Mouse (Mus musculus) megakaryocyte, embryonic 14.5 days (primary cell): ENCODE results near the gene Tmem223. TPM values are rescaled to one million over a fixed set of nuclear protein-coding genes. Genes with fewer than 3 reads are reported as not detected.
A peak's percentile ranks its signal among the peaks of the same experiment; 100 is the strongest.

Experiments used
- H3K27me3 ChIP-seq: replicated peaks from 2 replicates; pipeline ENCODE3; 2012; ENCODE audit warnings: inconsistent platforms
- H3K36me3 ChIP-seq: replicated peaks from 2 replicates; pipeline ENCODE3; 2012; ENCODE audit warnings: low read length, inconsistent platforms, mixed read lengths
- H3K4me1 ChIP-seq: 2 replicates; pipeline ENCODE4 v1.6.1; 2012; ENCODE audit warnings: inconsistent platforms
- H3K4me3 ChIP-seq: replicated peaks from 2 replicates; pipeline ENCODE3; 2012; ENCODE audit warnings: moderate library complexity, mild to moderate bottlenecking, inconsistent platforms
- H3K9me3 ChIP-seq: 2 replicates; pipeline ENCODE4 v1.6.1; 2012; ENCODE audit warnings: inconsistent platforms
- FLI1 ChIP-seq: IDR thresholded peaks from 2 replicates; pipeline ENCODE4 v1.6.1; 2012; ENCODE audit warnings: low read length, inconsistent platforms, mixed read lengths
- GATA1 ChIP-seq: IDR thresholded peaks from 3 replicates; pipeline ENCODE4 v1.6.1; 2012; ENCODE audit warnings: mixed read lengths, low read length, inconsistent platforms, borderline replicate concordance
- polyA plus RNA-seq: library from polyadenylated mRNA; stranded (reverse); fragments of >175 nt; gene quantifications from 2 replicates; pipeline ENCODE4 v1.2.3, GENCODE M21; 2012; ENCODE audit warnings: low replicate concordance; ENCODE audit not compliant: insufficient read depth

Gene Tmem223
- polyA plus RNA-seq, 1 experiment = 53.5 TPM

- Histone ChIP-seq H3K4me3 (peak within 1 kb of the TSS; percentile 94), H3K36me3 (peaks cover 52% of the 10 kb centered on the region), H3K27me3 (no peaks in the 10 kb centered on the region), H3K4me1 (peaks cover 45% of the 10 kb centered on the region), H3K9me3 (no peaks in the 10 kb centered on the region)
- TF ChIP-seq FLI1 (peak; percentile 35; the same call in 1 of the 2 replicates), GATA1 (no peak)
Observed at GRCm38 (mm10) chr19:8819596-8820423, 49.0 kb downstream of the Tmem223 start, which contains the start of gene Hnrnpul2. Gene Hnrnpul2 (plus strand): TSS chr19:8820010.

GRCm38 (mm10) chr19:8820424-8820956 is 49.7 kb downstream of the Tmem223 start:
- Histone ChIP-seq H3K36me3 (peaks cover 52% of the 10 kb centered on the region), H3K4me1 (peaks cover 42% of the 10 kb centered on the region), H3K4me3 (peak overlapping the region; percentile 94), H3K9me3 (no peaks in the 10 kb centered on the region), H3K27me3 (no peaks in the 10 kb centered on the region)
- TF ChIP-seq GATA1 = no peak

- Histone ChIP-seq H3K27me3 (no peaks in the 10 kb centered on the region), H3K4me1 (peaks cover 37% of the 10 kb centered on the region), H3K9me3 (no peaks in the 10 kb centered on the region), H3K36me3 (peaks cover 53% of the 10 kb centered on the region), H3K4me3 (peak overlapping the region; percentile 94)
- TF ChIP-seq FLI1 = no peak
Observed at GRCm38 (mm10) chr19:8821146-8821545, 50.4 kb downstream of the Tmem223 start.

Other genes with a start within 250 kb of the Tmem223 start
- not detected in 2 replicates for gene Slc22a8, start 179.7 kb upstream of the Tmem223 start, polyA plus RNA-seq
- gene Slc22a6, start 153.0 kb upstream of the Tmem223 start, polyA plus RNA-seq = not detected in 2 replicates
- gene Chrm1, start 107.2 kb upstream of the Tmem223 start, polyA plus RNA-seq = 0.02 TPM in 1 of 2 replicates, not detected in the other
- 139 and 161 TPM in 2 replicates for gene Slc3a2, start 47.6 kb upstream of the Tmem223 start, polyA plus RNA-seq
- gene Wdr74, start 35.2 kb upstream of the Tmem223 start, polyA plus RNA-seq = 3.7 and 16.5 TPM in 2 replicates
- gene 1700092M07Rik, start 30.3 kb upstream of the Tmem223 start, polyA plus RNA-seq = 0.86 TPM in 1 of 2 replicates, not detected in the other
- 18.8 and 39.1 TPM in 2 replicates for gene Stx5a, start 29.6 kb upstream of the Tmem223 start, polyA plus RNA-seq
- 10.6 and 13.3 TPM in 2 replicates for gene Nxf1, start 13.9 kb upstream of the Tmem223 start, polyA plus RNA-seq
- 154 and 203 TPM in 2 replicates for gene Tmem179b, start 3.5 kb downstream of the Tmem223 start, polyA plus RNA-seq
- 33.7 and 61.6 TPM in 2 replicates for gene Taf6l, start 15.4 kb downstream of the Tmem223 start, polyA plus RNA-seq
- gene Polr2g, start 27.6 kb downstream of the Tmem223 start, polyA plus RNA-seq = 6.3 TPM in 1 of 2 replicates, not detected in the other
- gene Zbtb3, start 31.6 kb downstream of the Tmem223 start, polyA plus RNA-seq = 1.3 and 5.9 TPM in 2 replicates
- 0.51 TPM in 1 of 2 replicates, not detected in the other for gene Ttc9c, start 48.3 kb downstream of the Tmem223 start, polyA plus RNA-seq
- 13.5 and 54.1 TPM in 2 replicates for gene Hnrnpul2, start 49.0 kb downstream of the Tmem223 start, polyA plus RNA-seq
- 44.9 and 148 TPM in 2 replicates for gene AC129217.1, start 58.8 kb downstream of the Tmem223 start, polyA plus RNA-seq
- gene Bscl2, start 66.5 kb downstream of the Tmem223 start, polyA plus RNA-seq = 124 and 182 TPM in 2 replicates
- not detected in 2 replicates for gene Gng3, start 68.2 kb downstream of the Tmem223 start, polyA plus RNA-seq
- 0.23 TPM in 1 of 2 replicates, not detected in the other for gene Lrrn4cl, start 79.8 kb downstream of the Tmem223 start, polyA plus RNA-seq
- 125 and 325 TPM in 2 replicates for gene Ubxn1, start 100.5 kb downstream of the Tmem223 start, polyA plus RNA-seq
- gene Uqcc3, start 109.9 kb downstream of the Tmem223 start, polyA plus RNA-seq = 6.2 and 84.6 TPM in 2 replicates
- 1.5 TPM in 1 of 2 replicates, not detected in the other for gene Lbhd1, start 112.7 kb downstream of the Tmem223 start, polyA plus RNA-seq
- gene Gm49403, start 112.9 kb downstream of the Tmem223 start, polyA plus RNA-seq = not detected in 2 replicates
- gene 1810009A15Rik, start 117.9 kb downstream of the Tmem223 start, polyA plus RNA-seq = 10.2 and 72.7 TPM in 2 replicates
- 12.5 TPM in 1 of 2 replicates, not detected in the other for gene Gm49416, start 117.9 kb downstream of the Tmem223 start, polyA plus RNA-seq
- 22.4 and 29.0 TPM in 2 replicates for gene Ints5, start 122.0 kb downstream of the Tmem223 start, polyA plus RNA-seq
- 4.0 and 25.1 TPM in 2 replicates for gene Ganab, start 127.1 kb downstream of the Tmem223 start, polyA plus RNA-seq
- 135 and 141 TPM in 2 replicates for gene B3gat3, start 149.4 kb downstream of the Tmem223 start, polyA plus RNA-seq
- 4.2 and 8.2 TPM in 2 replicates for gene Rom1, start 158.4 kb downstream of the Tmem223 start, polyA plus RNA-seq
- 31.6 and 32.2 TPM in 2 replicates for gene Eml3, start 158.6 kb downstream of the Tmem223 start, polyA plus RNA-seq
- gene Mta2, start 170.9 kb downstream of the Tmem223 start, polyA plus RNA-seq = 5.1 and 27.3 TPM in 2 replicates
- 25.5 and 37.3 TPM in 2 replicates for gene Tut1, start 182.9 kb downstream of the Tmem223 start, polyA plus RNA-seq
- 36.7 and 78.5 TPM in 2 replicates for gene Eef1g, start 196.0 kb downstream of the Tmem223 start, polyA plus RNA-seq
- 4.6 and 28.7 TPM in 2 replicates for gene Ahnak, start 218.3 kb downstream of the Tmem223 start, polyA plus RNA-seq